Mouse (Mus musculus): ENCODE results near the gene Hkdc1. TPM values are rescaled to one million over a fixed set of nuclear protein-coding genes. Genes with fewer than 3 reads are reported as not detected.
A peak's percentile ranks its signal among the peaks of the same experiment; 100 is the strongest.

The Hkdc1 gene
- polyA plus RNA-seq, 1 experiment from 2014 or later: 5.2 TPM

DNA sequence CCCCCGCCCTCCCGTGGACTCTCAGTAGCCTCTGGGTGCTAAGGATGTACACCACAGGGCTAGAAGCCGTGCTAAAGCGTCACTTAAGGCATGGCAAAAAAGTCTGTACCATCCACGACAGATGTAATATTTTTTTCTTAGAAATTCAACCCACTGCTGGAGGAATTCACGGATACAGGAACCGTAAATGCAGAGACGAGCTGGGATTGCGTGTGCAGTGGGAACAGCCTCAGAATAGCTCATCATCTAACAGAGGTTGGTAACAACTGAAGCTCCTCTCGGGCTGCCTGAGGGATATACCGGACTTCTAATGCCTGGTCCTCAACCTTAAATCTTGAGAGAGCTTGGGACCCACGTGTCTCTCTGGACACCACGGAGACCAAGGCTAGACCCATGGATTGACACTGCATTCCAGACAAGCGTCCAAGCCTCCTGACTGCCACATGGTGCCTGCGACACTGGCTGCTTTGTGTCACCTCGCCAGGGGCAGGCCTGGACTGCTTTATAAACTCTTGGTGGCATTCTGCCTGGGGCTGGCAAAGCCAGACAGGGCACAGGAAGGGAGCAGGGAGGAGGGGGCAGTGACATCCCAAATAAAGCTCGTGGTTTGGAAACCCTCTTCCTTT lies 66.1 kb downstream of the Hkdc1 start:
- H3K4me2 ChIP-seq: no peak overlapping the region
- H3K4me1 ChIP-seq: no peaks in the 10 kb centered on the region
- H3K9ac ChIP-seq: no peak overlapping the region
- H3K36me3 ChIP-seq: no peaks in the 10 kb centered on the region
- no peaks in the 10 kb centered on the region for H3K27me3 ChIP-seq
- no peak overlapping the region for H3K4me3 ChIP-seq (replicated peaks)
- H3K9me3 ChIP-seq (replicated peaks): no peaks in the 10 kb centered on the region
- H3K27ac ChIP-seq: no peak overlapping the region
- ATAC-seq (replicated peaks; ENCODE audit: low FRiP score): no peak
- 78% methylated on average over 17 of the region's 17 CpGs for WGBS

DNA sequence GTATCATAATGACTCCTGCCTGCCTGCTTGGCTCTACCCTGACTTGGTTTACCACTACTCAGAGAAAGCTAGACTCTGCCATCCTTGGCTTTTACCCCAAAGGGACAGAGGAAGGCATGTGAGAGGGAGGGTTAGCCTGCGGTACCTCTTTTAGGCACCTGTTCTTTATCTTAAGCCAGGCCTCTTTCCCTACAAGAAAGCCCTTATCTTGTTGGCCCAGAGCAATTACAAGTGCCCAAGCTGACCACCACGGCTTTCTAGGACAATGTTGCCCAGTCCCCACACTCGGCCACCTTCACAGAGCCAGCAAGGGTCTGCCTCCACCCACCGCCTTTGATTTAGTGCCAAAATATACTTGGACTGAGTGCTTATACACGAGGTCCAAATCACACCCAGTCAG lies 77.1 kb downstream of the Hkdc1 start:
- WGBS: 71% methylated on average over 5 of the region's 5 CpGs

DNA sequence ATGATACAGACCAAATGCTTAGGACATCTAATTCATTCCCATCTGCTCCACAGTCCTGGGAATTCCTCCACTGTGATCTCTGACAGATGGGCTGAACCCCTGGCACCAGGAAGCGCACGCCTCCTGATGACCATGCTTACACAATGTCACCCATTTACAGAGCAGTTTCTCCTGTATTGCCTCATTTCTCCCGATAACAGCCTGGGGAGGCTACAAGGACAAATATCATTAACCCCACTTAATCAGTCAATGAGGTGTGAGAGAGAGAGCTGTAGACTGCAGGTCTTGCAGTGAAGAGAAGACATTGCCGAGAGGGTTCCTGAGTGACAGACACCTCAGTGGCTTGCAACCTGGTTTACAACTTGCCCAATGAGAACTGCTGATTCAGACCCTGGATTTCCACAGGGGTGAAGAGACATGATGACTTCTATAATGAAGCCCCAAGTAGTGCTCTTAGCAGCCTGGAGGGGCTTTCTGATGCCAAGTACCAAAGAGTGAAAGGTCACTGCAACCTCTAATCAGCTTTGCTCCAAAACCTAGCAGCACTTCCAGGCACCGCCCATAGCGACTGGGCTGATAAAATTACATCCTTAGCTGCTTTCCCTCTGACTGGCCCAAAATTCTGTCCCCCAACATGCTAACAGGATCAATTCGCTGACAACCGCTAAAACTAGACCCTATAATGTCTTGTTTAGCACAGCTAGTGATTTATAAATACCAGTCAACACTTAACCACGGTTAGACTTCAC lies 78.1 kb downstream of the Hkdc1 start:
- Histone ChIP-seq H3K36me3 (no peaks in the 10 kb centered on the region), H3K4me3 (replicated peaks) (no peak overlapping the region), H3K27me3 (no peaks in the 10 kb centered on the region), H3K9ac (no peak overlapping the region), H3K4me1 (peaks cover 13% of the 10 kb centered on the region), H3K27ac (no peak overlapping the region), H3K9me3 (replicated peaks) (no peaks in the 10 kb centered on the region), H3K4me2 (no peak overlapping the region)
- no peak for ATAC-seq (replicated peaks; ENCODE audit: low FRiP score)
- WGBS: 72% methylated on average over 9 of the region's 9 CpGs

More for the DNA sequence above, 77.1 kb downstream of the Hkdc1 start:
- Histone ChIP-seq H3K9ac (no peak overlapping the region), H3K4me2 (no peak overlapping the region), H3K4me1 (peaks cover 8% of the 10 kb centered on the region), H3K27me3 (no peaks in the 10 kb centered on the region), H3K9me3 (replicated peaks) (no peaks in the 10 kb centered on the region), H3K27ac (no peak overlapping the region), H3K4me3 (replicated peaks) (no peak overlapping the region), H3K36me3 (no peaks in the 10 kb centered on the region)
- ATAC-seq (replicated peaks; ENCODE audit: low FRiP score): no peak

DNA sequence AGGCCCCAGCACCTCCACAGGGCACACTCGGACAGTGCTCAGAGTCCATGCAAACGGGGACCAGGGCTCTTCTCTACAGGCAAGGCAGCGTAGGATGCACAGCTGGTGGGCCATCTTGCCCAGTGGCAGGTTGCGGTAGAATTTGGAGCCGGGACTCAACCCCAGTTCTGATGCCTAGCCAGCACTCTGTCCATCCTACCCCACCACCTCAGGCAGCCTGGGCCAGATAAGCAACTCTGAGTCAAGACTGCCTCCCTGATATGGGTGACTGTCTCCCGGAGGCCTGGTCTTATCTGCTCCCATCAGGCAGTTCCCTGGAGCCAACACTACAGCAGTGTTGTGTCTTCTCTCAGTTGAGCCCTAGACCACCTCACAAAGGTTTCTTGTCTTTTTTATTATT lies 79.8 kb downstream of the Hkdc1 start:
- ATAC-seq (replicated peaks; ENCODE audit: low FRiP score): no peak
- H3K9me3 ChIP-seq (replicated peaks): no peaks in the 10 kb centered on the region
- H3K4me3 ChIP-seq (replicated peaks): no peak overlapping the region
- no peak overlapping the region for H3K27ac ChIP-seq
- 89% methylated on average over 6 of the region's 6 CpGs for WGBS
- H3K4me2 ChIP-seq: no peak overlapping the region
- H3K36me3 ChIP-seq: no peaks in the 10 kb centered on the region
- H3K9ac ChIP-seq: no peak overlapping the region
- no peaks in the 10 kb centered on the region for H3K27me3 ChIP-seq
- peaks cover 30% of the 10 kb centered on the region for H3K4me1 ChIP-seq

DNA sequence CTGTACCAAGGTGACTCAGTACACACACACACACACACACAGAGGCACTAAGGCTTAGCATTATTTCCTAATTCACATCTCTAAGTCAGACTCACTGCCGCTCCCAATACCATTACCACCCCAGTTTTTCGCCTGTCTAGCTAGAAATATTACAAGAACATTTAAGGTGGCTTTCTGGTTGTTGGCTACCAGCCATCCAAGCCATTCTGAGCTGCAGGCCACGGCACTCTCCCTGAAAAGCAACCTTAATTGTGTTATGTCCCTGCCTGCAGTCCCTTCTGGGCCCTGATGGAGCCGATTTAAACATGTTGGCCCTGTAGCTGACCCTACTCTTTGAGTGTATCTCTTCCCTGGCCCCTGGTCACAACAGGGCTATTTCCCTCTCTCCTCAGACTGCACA lies 80.3 kb downstream of the Hkdc1 start:
- WGBS: 88% methylated on average over 4 of the region's 4 CpGs
- no peak overlapping the region for H3K4me2 ChIP-seq
- no peak overlapping the region for H3K9ac ChIP-seq
- H3K27me3 ChIP-seq: no peaks in the 10 kb centered on the region
- no peak overlapping the region for H3K4me3 ChIP-seq (replicated peaks)
- no peaks in the 10 kb centered on the region for H3K9me3 ChIP-seq (replicated peaks)
- H3K27ac ChIP-seq: no peak overlapping the region
- no peak for ATAC-seq (replicated peaks; ENCODE audit: low FRiP score)
- peaks cover 35% of the 10 kb centered on the region for H3K4me1 ChIP-seq
- H3K36me3 ChIP-seq: no peaks in the 10 kb centered on the region

DNA sequence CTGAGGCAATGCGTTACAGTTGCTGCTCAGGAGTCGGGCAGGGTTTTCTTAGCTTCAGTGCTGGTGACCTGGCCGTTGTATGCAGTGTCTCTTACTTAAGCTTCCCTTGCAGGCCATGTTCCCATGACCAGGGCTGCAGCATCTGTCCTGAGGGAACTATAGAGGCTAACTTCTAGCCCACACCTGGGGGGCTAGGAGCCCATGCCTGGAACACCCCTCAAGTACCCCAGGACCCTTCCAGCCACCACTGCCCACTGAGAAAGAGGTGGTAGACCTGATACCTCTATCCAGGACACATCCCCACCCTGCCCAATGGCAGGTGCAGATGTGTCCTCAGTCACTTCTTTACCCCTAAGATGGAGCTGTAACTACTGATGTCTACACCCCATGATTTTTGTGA lies 81.3 kb downstream of the Hkdc1 start:
- Histone ChIP-seq H3K9me3 (replicated peaks) (no peaks in the 10 kb centered on the region), H3K4me3 (replicated peaks) (peak overlapping the region; percentile 82), H3K9ac (peak overlapping the region; percentile 58), H3K27ac (peak overlapping the region; percentile 92), H3K4me2 (peak overlapping the region; percentile 93), H3K36me3 (no peaks in the 10 kb centered on the region), H3K4me1 (peaks cover 45% of the 10 kb centered on the region), H3K27me3 (no peaks in the 10 kb centered on the region)
- ATAC-seq (replicated peaks; ENCODE audit: low FRiP score): no peak
- WGBS: 23% methylated on average over 3 of the region's 3 CpGs

DNA sequence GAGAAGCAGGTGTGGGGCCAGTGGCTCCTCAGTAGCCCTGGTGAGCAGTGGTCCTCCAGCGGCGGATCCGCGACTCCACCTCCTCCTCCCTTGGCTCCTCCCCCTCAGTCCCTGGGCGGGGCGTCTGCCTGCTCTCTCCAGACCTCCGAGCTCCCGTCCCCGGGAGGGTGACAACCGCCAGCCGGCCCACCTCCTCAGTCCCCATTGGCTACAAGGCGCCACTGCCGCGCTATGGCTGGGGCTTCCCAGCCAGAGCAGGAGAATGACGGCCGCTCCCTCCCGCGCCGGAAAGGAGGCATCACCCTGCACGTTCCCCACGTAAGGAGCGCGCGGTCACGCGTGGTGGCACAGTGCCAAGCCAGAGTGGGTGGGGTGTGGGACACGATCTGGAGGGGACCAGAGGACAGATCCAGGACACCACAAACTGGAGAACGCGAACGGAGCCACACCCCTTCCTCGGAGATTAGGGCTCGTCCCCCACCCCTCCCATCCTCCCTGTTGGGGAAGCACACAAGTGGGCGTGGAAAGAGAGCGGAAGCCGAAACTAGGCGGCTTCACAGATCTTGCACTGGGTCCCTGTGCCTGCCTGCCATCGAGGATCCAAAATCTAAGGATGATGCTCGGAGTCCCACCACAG lies 82.1 kb downstream of the Hkdc1 start:
- under 1% methylated on average over 38 of the region's 38 CpGs for WGBS

DNA sequence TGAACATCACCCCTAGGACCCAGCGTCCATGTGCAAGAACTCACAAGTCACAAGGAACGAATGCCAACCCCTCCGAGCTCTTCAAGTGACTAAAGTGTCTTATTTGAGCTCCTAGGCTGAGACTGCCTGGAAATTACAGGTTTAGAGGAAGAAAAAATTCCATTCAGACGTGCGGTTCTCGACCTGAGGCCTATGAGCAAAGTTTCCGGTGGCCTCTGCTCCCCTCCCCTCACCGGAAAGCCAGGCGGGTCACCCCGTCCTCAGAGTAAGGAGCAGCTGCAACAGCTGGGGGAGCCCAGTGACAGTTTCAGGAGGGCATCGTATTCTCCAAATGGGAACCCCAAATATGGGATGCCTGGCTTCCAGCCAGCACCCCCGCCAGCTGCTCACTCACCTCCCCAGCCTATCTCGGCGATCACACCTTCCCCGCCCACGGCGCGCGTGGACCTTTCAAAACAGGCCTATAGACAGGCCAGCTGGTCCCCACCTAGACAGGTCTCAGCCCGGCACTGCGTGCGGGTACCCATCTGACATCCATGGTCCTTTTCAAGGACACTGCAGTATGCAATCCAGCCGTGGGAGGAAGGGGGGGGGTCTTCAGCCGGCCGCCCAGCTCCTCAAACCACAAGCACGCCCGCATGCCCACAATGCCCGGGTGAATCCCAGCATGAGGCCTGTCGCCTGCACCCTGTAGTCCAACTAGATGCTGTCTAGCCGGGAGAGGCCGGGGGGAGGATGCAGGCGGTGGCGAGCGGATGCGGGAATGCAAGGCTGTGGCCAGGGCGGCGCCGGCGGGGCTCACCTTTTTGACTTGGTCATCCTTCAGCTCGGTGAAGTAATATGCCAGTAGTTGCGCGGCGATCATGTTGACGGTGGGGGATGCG lies 82.8 kb downstream of the Hkdc1 start:
- H3K4me2 ChIP-seq: peak overlapping the region; percentile 93
- no peaks in the 10 kb centered on the region for H3K9me3 ChIP-seq (replicated peaks)
- H3K4me1 ChIP-seq: peaks cover 60% of the 10 kb centered on the region
- peak overlapping the region; percentile 92 for H3K27ac ChIP-seq
- peak; percentile 57 for ATAC-seq (replicated peaks; ENCODE audit: low FRiP score)
- no peaks in the 10 kb centered on the region for H3K36me3 ChIP-seq
- H3K9ac ChIP-seq: peak overlapping the region; percentile 58
- peak overlapping the region; percentile 82 for H3K4me3 ChIP-seq (replicated peaks)
- no peaks in the 10 kb centered on the region for H3K27me3 ChIP-seq
- 2% methylated on average over 45 of the region's 45 CpGs for WGBS

More for the DNA sequence above, 82.1 kb downstream of the Hkdc1 start:
- H3K27me3 ChIP-seq: no peaks in the 10 kb centered on the region
- H3K4me1 ChIP-seq: peaks cover 53% of the 10 kb centered on the region
- ATAC-seq (replicated peaks; ENCODE audit: low FRiP score): peak; percentile 97
- H3K36me3 ChIP-seq: no peaks in the 10 kb centered on the region
- peak overlapping the region; percentile 92 for H3K27ac ChIP-seq
- H3K9ac ChIP-seq: peak overlapping the region; percentile 58
- H3K4me3 ChIP-seq (replicated peaks): peak overlapping the region; percentile 82
- no peaks in the 10 kb centered on the region for H3K9me3 ChIP-seq (replicated peaks)
- H3K4me2 ChIP-seq: peak overlapping the region; percentile 93

DNA sequence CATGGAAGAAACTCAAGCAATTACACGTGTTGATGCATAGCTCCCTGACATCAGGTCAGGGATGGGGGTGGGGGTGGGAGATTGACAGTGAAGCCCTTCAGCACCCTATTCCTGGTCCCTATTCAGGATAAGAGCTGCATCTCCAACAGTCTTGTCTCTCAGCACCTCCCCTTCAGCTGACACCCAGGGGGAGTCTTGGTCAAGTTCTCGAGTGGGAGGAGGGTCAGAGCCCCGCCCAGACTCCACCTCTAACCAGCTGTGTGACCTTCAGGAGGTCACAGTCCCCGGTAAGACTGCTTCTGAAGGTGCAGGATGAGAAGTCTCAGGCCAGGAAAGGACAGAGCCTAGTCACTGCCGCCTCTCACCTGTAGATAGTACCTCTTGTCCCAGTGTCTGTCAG lies 83.7 kb downstream of the Hkdc1 start:
- WGBS: 20% methylated on average over 5 of the region's 5 CpGs
- no peak overlapping the region for H3K9ac ChIP-seq
- peak overlapping the region; percentile 82 for H3K4me3 ChIP-seq (replicated peaks)
- no peaks in the 10 kb centered on the region for H3K27me3 ChIP-seq
- no peaks in the 10 kb centered on the region for H3K9me3 ChIP-seq (replicated peaks)
- no peak for ATAC-seq (replicated peaks; ENCODE audit: low FRiP score)
- H3K36me3 ChIP-seq: no peaks in the 10 kb centered on the region
- H3K4me2 ChIP-seq: peak overlapping the region; percentile 93
- peaks cover 60% of the 10 kb centered on the region for H3K4me1 ChIP-seq
- peak overlapping the region; percentile 92 for H3K27ac ChIP-seq

DNA sequence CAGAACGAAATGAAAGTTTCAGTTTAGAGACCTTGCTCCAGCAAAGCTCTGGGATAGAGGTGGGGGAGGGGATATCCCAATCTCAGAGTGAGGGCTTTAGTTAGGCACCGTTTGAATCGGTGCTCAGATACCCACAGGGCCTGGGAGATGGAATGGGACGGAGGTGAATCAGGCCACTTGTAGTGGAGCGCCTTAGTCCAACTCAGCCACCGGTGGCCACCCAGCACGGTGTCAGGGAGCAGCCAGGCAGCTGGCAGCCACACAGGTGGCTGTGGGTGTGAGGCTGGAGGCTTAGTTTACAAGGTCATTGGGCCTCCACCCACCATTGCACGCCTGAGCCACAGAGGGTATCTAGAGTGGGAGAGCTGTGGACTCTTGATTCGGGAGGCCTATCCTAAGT lies 84.1 kb downstream of the Hkdc1 start:
- Histone ChIP-seq H3K27ac (peak overlapping the region; percentile 92), H3K9me3 (replicated peaks) (no peaks in the 10 kb centered on the region), H3K4me2 (peak overlapping the region; percentile 93), H3K27me3 (no peaks in the 10 kb centered on the region), H3K36me3 (no peaks in the 10 kb centered on the region), H3K9ac (no peak overlapping the region; the same call in 1 of the 2 replicates), H3K4me1 (peaks cover 60% of the 10 kb centered on the region), H3K4me3 (replicated peaks) (peak overlapping the region; percentile 82)
- 24% methylated on average over 9 of the region's 9 CpGs for WGBS
- ATAC-seq (replicated peaks; ENCODE audit: low FRiP score): no peak

DNA sequence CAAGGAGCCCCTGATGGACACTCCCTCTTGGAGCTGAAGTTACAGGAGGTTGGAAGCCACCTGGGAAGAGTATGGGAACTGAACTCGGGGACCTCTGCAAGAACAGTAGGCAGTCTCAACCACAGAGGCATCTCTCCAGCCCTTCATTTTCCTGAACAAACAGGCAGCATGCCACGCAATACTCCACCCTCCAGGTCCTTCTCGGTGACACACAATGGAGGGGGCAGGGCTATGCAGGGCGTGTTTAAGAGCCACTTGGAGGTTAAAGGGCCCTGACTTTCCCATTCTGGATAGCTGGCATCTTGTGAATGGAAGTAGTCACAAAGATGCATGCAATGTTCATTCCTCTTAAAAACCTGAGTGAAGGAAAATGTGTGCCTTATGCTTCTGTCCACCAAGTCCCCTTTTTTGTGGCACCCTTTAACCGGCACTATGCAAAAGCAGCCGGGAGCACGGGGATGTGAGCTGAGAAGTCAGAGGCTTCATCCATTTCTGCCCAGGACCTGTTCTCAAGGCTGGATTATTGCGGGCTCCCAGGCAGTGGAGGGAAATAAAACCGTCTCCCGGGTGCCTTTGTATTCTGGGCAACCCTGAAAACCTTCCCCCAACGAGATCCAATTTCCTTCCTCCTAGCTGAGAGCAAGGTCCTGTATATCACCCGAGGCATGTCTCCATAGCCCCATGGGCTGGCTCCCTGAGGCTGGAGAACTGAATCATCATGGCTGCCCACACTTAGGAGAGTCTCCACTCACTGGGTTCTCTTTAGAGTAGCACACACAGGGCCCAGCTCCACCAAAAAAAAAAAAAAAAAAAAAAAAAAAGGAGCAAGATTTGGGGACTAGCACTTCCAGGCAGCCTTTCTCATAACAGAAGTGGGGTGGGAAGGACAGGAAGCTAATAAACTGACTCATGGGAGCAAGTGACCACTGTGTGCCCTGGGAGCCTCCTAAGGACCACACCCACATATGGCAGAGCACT lies 85.4 kb downstream of the Hkdc1 start:
- peak overlapping the region; percentile 80 for H3K27ac ChIP-seq
- peak overlapping the region; percentile 19 for H3K4me2 ChIP-seq
- no peaks in the 10 kb centered on the region for H3K9me3 ChIP-seq (replicated peaks)
- ATAC-seq (replicated peaks; ENCODE audit: low FRiP score): no peak
- H3K4me3 ChIP-seq (replicated peaks): no peak overlapping the region; the same call in 1 of the 2 replicates
- WGBS: 24% methylated on average over 12 of the region's 12 CpGs
- H3K36me3 ChIP-seq: no peaks in the 10 kb centered on the region
- peaks cover 71% of the 10 kb centered on the region for H3K4me1 ChIP-seq
- no peaks in the 10 kb centered on the region for H3K27me3 ChIP-seq
- no peak overlapping the region for H3K9ac ChIP-seq

Data from kidney, embryonic 15.5 days (tissue).